In genomic region chr8:122215630-122216029, GRCm38 (mm10) we compare ENCODE assay signal across 25 mouse cellular contexts.
DNase-seq lines count a peak whose midpoint lies in the region; ATAC-seq lines count a peak whose summit lies in the region.
"Had no signal": no experiment of that assay in that cellular context is flagged by ENCODE, and none has a peak within 500 bp of the region (broad histone marks: within the 10 kb centered on the region; RNA-seq: fewer than 3 reads in every experiment).

No protein-coding gene starts in this region.

- H3K4me1 ChIP-seq in embryonic facial prominence, embryonic 14.5 days (ENCODE audit: control insufficient read depth, insufficient read depth, low read length), result peaks cover 5% of the 10 kb centered on the region; the same call in 1 of the 2 replicates
- peaks cover 22% of the 10 kb centered on the region for H3K4me1 ChIP-seq in embryonic facial prominence, embryonic 10.5 days
- peaks cover 5% of the 10 kb centered on the region for H3K4me1 ChIP-seq in heart, embryonic 12.5 days (replicated peaks)
- H3K4me1 ChIP-seq: forebrain, embryonic 12.5 days; forebrain, embryonic 15.5 days; heart, embryonic 13.5 days had no signal

- no peaks in the 10 kb centered on the region for H3K27me3 ChIP-seq in embryonic facial prominence, embryonic 14.5 days (replicated peaks; ENCODE audit: control insufficient read depth, insufficient read depth, low read length)
- peaks cover 19% of the 10 kb centered on the region for H3K27me3 ChIP-seq in embryonic facial prominence, embryonic 10.5 days (replicated peaks; ENCODE audit: low read depth, poor library complexity, severe bottlenecking)
- peaks cover 3% of the 10 kb centered on the region; the same call in 1 of the 2 replicates for H3K27me3 ChIP-seq in heart, embryonic 12.5 days (replicated peaks)
- H3K27me3 ChIP-seq: embryonic facial prominence, embryonic 12.5 days; forebrain, embryonic 12.5 days; forebrain, embryonic 15.5 days had no signal

- no peak; the same call in 1 of the 2 replicates for ATAC-seq in embryonic facial prominence, embryonic 14.5 days (ENCODE audit: low read depth)
- ATAC-seq in heart, embryonic 12.5 days (ENCODE audit: insufficient number of reproducible peaks, low FRiP score), result no peak
- ATAC-seq: activated CD4-positive, CD25-positive, alpha-beta regulatory T cell, adult 4 months; forebrain, embryonic 15.5 days; hindbrain, postnatal 0 days; inflammation-experienced regulatory T-cells, adult 6 months had no signal

- no peak overlapping the region for H3K9ac ChIP-seq in embryonic facial prominence, embryonic 14.5 days (ENCODE audit: low read depth, low read length)
- no peak overlapping the region for H3K9ac ChIP-seq in heart, embryonic 12.5 days
- H3K9ac ChIP-seq: embryonic facial prominence, embryonic 12.5 days; forebrain, embryonic 12.5 days; forebrain, embryonic 15.5 days; heart, embryonic 13.5 days; hindbrain, embryonic 14.5 days had no signal

- H3K27ac ChIP-seq in embryonic facial prominence, embryonic 14.5 days (replicated peaks; ENCODE audit: low read depth, low read length), result no peak overlapping the region
- H3K27ac ChIP-seq in embryonic facial prominence, embryonic 10.5 days (replicated peaks), result no peak overlapping the region
- no peak overlapping the region for H3K27ac ChIP-seq in heart, embryonic 12.5 days (ENCODE audit: poor library complexity, severe bottlenecking)
- H3K27ac ChIP-seq: embryonic facial prominence, embryonic 12.5 days; forebrain, embryonic 12.5 days; forebrain, embryonic 15.5 days; heart, embryonic 13.5 days; hindbrain, embryonic 14.5 days; hindbrain, postnatal 0 days had no signal

- H3K9me3 ChIP-seq in embryonic facial prominence, embryonic 14.5 days (ENCODE audit: control insufficient read depth, low read length), result 0 out of 2 replicates have a peak, but pooled peaks cover under 1% of the 10 kb centered on the region
- H3K9me3 ChIP-seq in embryonic facial prominence, embryonic 10.5 days, result peaks cover 4% of the 10 kb centered on the region
- H3K9me3 ChIP-seq in heart, embryonic 12.5 days (replicated peaks), result no peaks in the 10 kb centered on the region
- H3K9me3 ChIP-seq: forebrain, embryonic 12.5 days; forebrain, embryonic 15.5 days; heart, embryonic 13.5 days had no signal

- WGBS in embryonic facial prominence, embryonic 14.5 days, result 50% methylated on average over 8 of the region's 8 CpGs
- WGBS in embryonic facial prominence, embryonic 10.5 days, result 72% methylated on average over 8 of the region's 8 CpGs
- WGBS in heart, embryonic 12.5 days, result 46% methylated on average over 8 of the region's 8 CpGs

- H3K4me2 ChIP-seq in embryonic facial prominence, embryonic 14.5 days (ENCODE audit: low read depth, low read length), result no peak overlapping the region
- no peak overlapping the region for H3K4me2 ChIP-seq in heart, embryonic 12.5 days
- H3K4me2 ChIP-seq: embryonic facial prominence, embryonic 12.5 days; forebrain, embryonic 12.5 days; forebrain, embryonic 15.5 days; heart, embryonic 13.5 days; hindbrain, embryonic 14.5 days had no signal

- no peak overlapping the region for H3K4me3 ChIP-seq in embryonic facial prominence, embryonic 14.5 days (ENCODE audit: low read depth, low read length)
- no peak overlapping the region for H3K4me3 ChIP-seq in embryonic facial prominence, embryonic 10.5 days
- no peak overlapping the region for H3K4me3 ChIP-seq in heart, embryonic 12.5 days
- H3K4me3 ChIP-seq: embryonic facial prominence, embryonic 12.5 days; erythroblast, embryonic 14.5 days; forebrain, embryonic 12.5 days; forebrain, embryonic 15.5 days; heart, embryonic 13.5 days had no signal

- H3K36me3 ChIP-seq in embryonic facial prominence, embryonic 14.5 days (ENCODE audit: control insufficient read depth, insufficient read depth, low read length), result no peaks in the 10 kb centered on the region
- no peaks in the 10 kb centered on the region for H3K36me3 ChIP-seq in embryonic facial prominence, embryonic 10.5 days (replicated peaks)
- no peaks in the 10 kb centered on the region for H3K36me3 ChIP-seq in heart, embryonic 12.5 days
- H3K36me3 ChIP-seq: embryonic facial prominence, embryonic 12.5 days; forebrain, embryonic 12.5 days; forebrain, embryonic 15.5 days; heart, embryonic 13.5 days had no signal

- intact Hi-C loops in heart, postnatal 14 days (cut with DNase I), result no loop called here
- intact Hi-C loops in heart, postnatal 25 days (cut with DNase I), result no loop called here

- peak; percentile 15 for DNase-seq in embryonic facial prominence, embryonic 14.5 days (ENCODE audit: low spot score)
- no peak for DNase-seq in embryonic facial prominence, embryonic 10.5 days (ENCODE audit: low spot score)
- DNase-seq in heart, adult 11 months, result peak; percentile 96
- DNase-seq in heart, postnatal 14 days, result peak; percentile 28 to 35
- DNase-seq in heart, postnatal 25 days (ENCODE audit: low spot score), result no peak
- peak; percentile 58 for DNase-seq in testis, postnatal 10 days (ENCODE audit: low spot score)
- DNase-seq in liver, result no peak
- DNase-seq: adrenal gland, postnatal 10 days; adrenal gland, postnatal 36 days; cerebellum, adult 18-20 months; cerebellum, adult 9-10 months; cerebellum, postnatal 14 days; gastrocnemius, postnatal 10 days; kidney, adult 18-20 months; kidney, adult 9 months had no signal

Comparison
In these comparisons a context has a peak if more than half of its experiments do, and no peak if none do; other contexts are left out.
1. DNase-seq: peak in embryonic facial prominence, embryonic 14.5 days (single experiment), heart, adult 11 months (single experiment), heart, postnatal 14 days (2 of 2) and testis, postnatal 10 days (single experiment); none in embryonic facial prominence, embryonic 10.5 days (single experiment), heart, postnatal 25 days (single experiment) and liver (single experiment).